Mouse (Mus musculus) v-Abl transformed pro-B cells (cell line): ENCODE measurements around the gene Tas2r105.

Experiments used
- in situ Hi-C, 2 experiments: fragments of 400-800 bp; cut with MboI; formaldehyde crosslinking; loops; one replicate each; pipeline ENCODE4 v1.15.1; 2025; ENCODE audit not compliant: unreplicated experiment in 2 of 2

The Tas2r105 gene

DNA sequence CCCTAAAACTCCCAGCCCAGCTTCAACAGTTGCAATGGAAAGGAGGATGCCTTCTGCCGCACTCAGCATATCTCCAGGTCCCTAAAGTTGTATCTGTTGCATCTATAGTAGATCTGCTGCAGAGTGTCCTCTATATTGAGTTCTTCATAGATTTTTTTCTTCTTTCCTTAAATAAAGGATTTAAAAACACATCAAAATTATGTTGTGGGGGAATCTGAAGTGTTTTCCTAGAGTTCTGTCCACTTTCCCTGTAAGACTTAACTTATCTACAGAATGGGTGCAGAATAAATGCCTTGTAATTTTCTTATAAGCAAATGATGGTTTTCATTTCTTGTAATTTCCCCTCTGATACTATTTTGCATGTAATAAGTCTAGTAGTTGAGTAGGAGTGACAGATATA, at the start of gene Tas2r105:
Gene Tas2r105 (minus strand): TSS at position 101 of the 400 bp plus-strand sequence.
- in situ Hi-C loops, result no loop called here

DNA sequence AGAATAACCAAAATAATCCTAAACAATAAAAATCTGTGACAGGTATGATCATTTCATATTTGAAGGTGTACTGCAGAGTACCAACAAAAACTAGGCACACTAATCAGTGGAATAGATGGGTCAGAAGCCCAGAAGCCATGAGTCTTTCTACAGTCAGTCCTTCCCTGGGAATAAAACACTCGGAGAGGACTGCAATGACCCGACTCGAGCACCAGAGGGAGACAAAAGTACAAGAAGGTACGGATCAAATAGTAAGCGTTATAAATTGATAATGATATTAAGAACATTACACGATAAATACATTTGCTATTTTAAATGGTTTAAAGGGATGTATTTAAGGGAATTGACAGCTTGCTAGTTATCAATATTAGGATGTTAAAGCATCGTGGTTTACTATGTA, 25.5 kb upstream of the Tas2r105 start:
- in situ Hi-C loops, result no loop called here

GRCm38 (mm10) chr6:131689963-131690362, 2.7 kb upstream of the Tas2r105 start, which contains the start of gene Tas2r114:
Gene Tas2r114, minus strand, starts transcription at chr6:131690063.
- in situ Hi-C loops, result no loop called here

DNA sequence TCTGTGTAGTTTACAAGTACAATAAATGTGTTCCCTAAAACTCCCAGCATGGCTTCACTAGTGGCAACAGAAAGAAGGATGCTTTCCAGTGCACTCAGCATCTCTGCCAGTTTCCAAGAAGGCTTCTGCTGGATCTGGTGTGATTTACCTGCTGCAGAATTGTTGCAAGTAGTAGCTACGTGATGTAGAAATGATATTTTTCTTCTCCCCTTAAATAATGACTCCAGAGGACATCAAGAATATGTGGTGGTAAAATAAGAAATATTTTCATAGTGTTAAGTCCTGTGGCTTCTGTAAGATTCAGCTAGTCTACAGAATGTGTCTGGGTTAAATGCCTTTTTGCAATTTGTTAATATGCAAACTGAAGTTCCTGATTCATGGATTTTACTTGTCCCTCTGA, 1.7 kb downstream of the Tas2r105 start, which contains the start of gene Tas2r104:
Gene Tas2r104 (minus strand): TSS at position 101 of the 400 bp plus-strand sequence.
- in situ Hi-C loops, result no loop called here

- in situ Hi-C loops, result no loop called here
These were observed 8.5 kb downstream of the Tas2r105 start, which contains the start of gene Tas2r106 for GRCm38 (mm10) chr6:131678786-131679185. Gene Tas2r106, minus strand, starts transcription at chr6:131678886.

- in situ Hi-C loops, result no loop called here
These were observed 27.2 kb downstream of the Tas2r105 start, which contains the start of gene Tas2r107 for GRCm38 (mm10) chr6:131660049-131660448. Gene Tas2r107, minus strand, starts transcription at chr6:131660149.
